Mouse (Mus musculus): Measurements from ENCODE around the gene Galnt7.

GRCm38 (mm10) chr8:57599813-57600555, 52.8 kb downstream of the Galnt7 start:
- TF ChIP-seq EP300 (IDR thresholded peaks at IDR 0.05; ENCODE audit: low read depth): no peak
- no peak for TF ChIP-seq CTCF (IDR thresholded peaks at IDR 0.05; ENCODE audit: low read depth)
